Mouse (Mus musculus) frontal cortex, adult 2 months (tissue): ENCODE results near the gene Fxyd6. TPM values are rescaled to one million over a fixed set of nuclear protein-coding genes. Genes with fewer than 3 reads are reported as not detected.

ENCODE experiments used
- DNase-seq, 2 experiments: peaks; one replicate each; pipeline ENCODE4 v3.0.0; 2022; ENCODE audit warnings: low spot score in 1 of 2; ENCODE audit errors: extremely low spot score in 1 of 2
- polyA plus RNA-seq: library from polyadenylated mRNA; depleted of rRNA; stranded (reverse); fragments of >200 nt; gene quantifications from 2 replicates; pipeline ENCODE4 v1.2.3, GENCODE M21; 2012; rRNA removed

The Fxyd6 gene
- polyA plus RNA-seq, 1 experiment: 152 TPM

- DNase-seq: no peak
Observed at GRCm38 (mm10) chr9:45444251-45444798, 74.3 kb downstream of the Fxyd6 start.

Other genes starting within 250 kb of the Fxyd6 start
- gene Scn4b, start 231.8 kb upstream of the Fxyd6 start, polyA plus RNA-seq: 17.4 and 32.4 TPM in 2 replicates
- 2.8 and 3.1 TPM in 2 replicates for gene BC049352, start 188.2 kb upstream of the Fxyd6 start, polyA plus RNA-seq
- gene Tmprss4, start 166.1 kb upstream of the Fxyd6 start, polyA plus RNA-seq: 0.08 and 0.18 TPM in 2 replicates
- gene Il10ra, start 101.0 kb upstream of the Fxyd6 start, polyA plus RNA-seq: 3.1 and 4.0 TPM in 2 replicates
- not detected in 2 replicates for gene Tmprss13, start 51.1 kb upstream of the Fxyd6 start, polyA plus RNA-seq
- gene Fxyd2, start 29.5 kb downstream of the Fxyd6 start, polyA plus RNA-seq: 13.8 and 14.7 TPM in 2 replicates
- 53.8 and 54.8 TPM in 2 replicates for gene Dscaml1, start 56.4 kb downstream of the Fxyd6 start, polyA plus RNA-seq